Mouse (Mus musculus): ENCODE results near the gene Fezf2. TPM values are rescaled to one million over a fixed set of nuclear protein-coding genes. Genes with fewer than 3 reads are reported as not detected.

Fezf2 gene
- total RNA-seq, 2 experiments from 2014 or later: not detected

Other genes with a start within 250 kb of the Fezf2 start
- 0.07 TPM in 1 of 2 replicates, not detected in the other for gene Gm49355, start 64.2 kb downstream of the Fezf2 start, total RNA-seq (2015)
- 0.12 TPM in 1 of 2 replicates, not detected in the other for gene Gm49355, start 64.2 kb downstream of the Fezf2 start, total RNA-seq (2017)
- gene 3830406C13Rik, start 64.0 kb downstream of the Fezf2 start, total RNA-seq (2015): 23.1 and 35.3 TPM in 2 replicates
- gene 3830406C13Rik, start 64.0 kb downstream of the Fezf2 start, total RNA-seq (2017): 23.3 and 35.7 TPM in 2 replicates

Data from megakaryocyte, adult 5-6 weeks (primary cell).